Mouse (Mus musculus): ENCODE results near the gene Fabp3.

GRCm38 (mm10) chr4:130341691-130342090, 33.3 kb downstream of the Fabp3 start:
- TF ChIP-seq CTCF (IDR thresholded peaks at IDR 0.05; ENCODE audit: control insufficient read depth, insufficient read depth, low read length) (no peak; the same call in 1 of the 2 replicates), POLR2A (IDR thresholded peaks at IDR 0.05; ENCODE audit: borderline replicate concordance, control insufficient read depth, low read depth, low read length) (no peak)
